Mouse (Mus musculus) intestine, embryonic 14.5 days (tissue): ENCODE measurements around the gene Prim2. TPM values are rescaled to one million over a fixed set of nuclear protein-coding genes. Genes with fewer than 3 reads are reported as not detected.

Experiments used
- ATAC-seq: fragments of 200-750 bp; cut with Nextera tagmentation; replicated peaks from 2 replicates; pipeline ENCODE4 v1.8.0; 2017; ENCODE audit warnings: low read depth, moderate number of reproducible peaks, moderate TSS enrichment, moderate library complexity; ENCODE audit not compliant: low FRiP score, low TSS enrichment
- DNase-seq: peaks from one replicate; pipeline ENCODE4 v3.0.0-alpha.2; 2018; ENCODE audit warnings: low spot score
- H3K27ac ChIP-seq: fragments of 300-500 bp; sonication (generic); 2 replicates; pipeline ENCODE4 v1.5.1; 2014; ENCODE audit warnings: low read depth, mild to moderate bottlenecking, control low read depth
- H3K27me3 ChIP-seq: fragments of 300-500 bp; sonication (generic); replicated peaks from 2 replicates; pipeline ENCODE4 v1.6.1; 2014; ENCODE audit warnings: low read length, control low read depth; ENCODE audit not compliant: control insufficient read depth, insufficient read depth
- H3K36me3 ChIP-seq: fragments of 300-500 bp; sonication (generic); 2 replicates; pipeline ENCODE4 v1.6.1; 2014; ENCODE audit warnings: low read length, control low read depth; ENCODE audit not compliant: control insufficient read depth, insufficient read depth
- H3K4me1 ChIP-seq: fragments of 300-500 bp; sonication (generic); replicated peaks from 2 replicates; pipeline ENCODE4 v1.6.1; 2014; ENCODE audit warnings: low read length, control low read depth, mixed read lengths; ENCODE audit not compliant: control insufficient read depth, insufficient read depth
- H3K4me2 ChIP-seq: fragments of 300-500 bp; sonication (generic); 2 replicates; pipeline ENCODE4 v1.6.1; 2014; ENCODE audit warnings: low read length
- H3K4me3 ChIP-seq: fragments of 300-500 bp; sonication (generic); 2 replicates; pipeline ENCODE4 v1.5.1; 2014; ENCODE audit warnings: low read depth, low read length, control low read depth, mixed read lengths
- H3K9ac ChIP-seq: fragments of 300-500 bp; sonication (generic); 2 replicates; pipeline ENCODE4 v1.6.1; 2014; ENCODE audit warnings: mild to moderate bottlenecking, low read length
- H3K9me3 ChIP-seq: fragments of 300-500 bp; sonication (generic); 2 replicates; pipeline ENCODE4 v1.6.1; 2016; ENCODE audit warnings: low read length, control low read depth; ENCODE audit not compliant: control insufficient read depth
- WGBS: fragments of 180-500 bp; shearing (Covaris S2); extraction: QIAGEN DNeasy Blood & Tissue Kit; methylation state at CpG from one replicate; pipeline ENCODE4 v1.1.7; 2014; 5-methylcytosine and 5-hydroxymethylcytosine counted together
- polyA plus RNA-seq: library from polyadenylated mRNA; unstranded; fragments of >200 nt; fragmentation: Nextera tagmentation; extraction: Ambion mirVana; gene quantifications from 2 replicates; pipeline ENCODE4 v1.2.1, GENCODE M21; 2014

Gene Prim2
- polyA plus RNA-seq, 1 experiment from 2014 or later: 35.2 TPM

- no peak for DNase-seq
- Histone ChIP-seq H3K9me3 (no peaks in the 10 kb centered on the region), H3K36me3 (no peaks in the 10 kb centered on the region), H3K27ac (no peak overlapping the region), H3K27me3 (no peaks in the 10 kb centered on the region), H3K4me1 (no peaks in the 10 kb centered on the region), H3K4me2 (no peak overlapping the region), H3K4me3 (no peak overlapping the region), H3K9ac (no peak overlapping the region)
- no peak for ATAC-seq
- 92% methylated on average over 6 of the region's 6 CpGs for WGBS
Observed at GRCm38 (mm10) chr1:33574459-33574858, 95.1 kb downstream of the Prim2 start.

DNA sequence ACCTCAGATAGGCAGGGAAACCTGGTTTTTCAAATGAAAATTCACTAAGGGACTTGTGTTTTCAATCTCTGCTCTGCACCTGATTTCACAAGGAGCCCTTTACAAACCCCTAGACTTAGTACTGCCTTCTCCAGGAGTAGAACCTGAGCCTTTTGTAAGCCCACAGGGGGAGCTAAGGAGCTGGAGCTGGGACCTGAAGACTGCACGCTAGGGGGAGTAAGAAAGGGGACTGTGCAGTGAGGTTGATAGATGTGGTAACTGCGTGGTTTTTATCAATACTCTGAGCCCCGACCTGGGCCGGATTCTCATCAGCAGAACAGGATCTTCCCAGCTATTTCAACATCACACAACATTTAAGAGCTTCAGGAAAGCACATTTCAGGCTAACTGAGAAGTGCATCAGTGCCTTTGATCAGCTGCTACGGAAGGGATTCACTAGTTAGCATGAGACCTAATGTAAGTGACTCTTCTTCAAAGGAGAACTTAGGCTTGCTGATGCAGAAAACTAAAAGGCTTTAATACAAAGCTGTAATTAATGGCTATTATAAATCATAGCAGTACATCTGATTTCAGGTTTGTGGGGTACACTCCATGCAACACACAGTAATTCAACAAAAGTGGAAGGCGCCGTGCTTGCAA is 103.7 kb downstream of the Prim2 start:
- no peak for DNase-seq
- H3K27ac ChIP-seq: no peak overlapping the region
- H3K27me3 ChIP-seq: no peaks in the 10 kb centered on the region
- H3K4me2 ChIP-seq: no peak overlapping the region
- no peak overlapping the region for H3K9ac ChIP-seq
- no peak for ATAC-seq
- no peak overlapping the region for H3K4me3 ChIP-seq
- H3K9me3 ChIP-seq: no peaks in the 10 kb centered on the region
- WGBS: 59% methylated on average over 7 of the region's 7 CpGs
- no peaks in the 10 kb centered on the region for H3K36me3 ChIP-seq
- H3K4me1 ChIP-seq: no peaks in the 10 kb centered on the region

GRCm38 (mm10) chr1:33564032-33564431 is 105.6 kb downstream of the Prim2 start:
- WGBS: 65% methylated on average over 6 of the region's 6 CpGs

GRCm38 (mm10) chr1:33563611-33564010 is 106.0 kb downstream of the Prim2 start:
- Histone ChIP-seq H3K9me3 (no peaks in the 10 kb centered on the region), H3K9ac (no peak overlapping the region), H3K27ac (no peak overlapping the region), H3K4me1 (no peaks in the 10 kb centered on the region), H3K4me3 (no peak overlapping the region), H3K36me3 (no peaks in the 10 kb centered on the region), H3K4me2 (no peak overlapping the region), H3K27me3 (no peaks in the 10 kb centered on the region)
- WGBS: 91% methylated on average over 3 of the region's 3 CpGs
- DNase-seq (no peak), ATAC-seq (no peak)

More at GRCm38 (mm10) chr1:33564032-33564431, 105.6 kb downstream of the Prim2 start:
- Histone ChIP-seq H3K36me3 (no peaks in the 10 kb centered on the region), H3K27me3 (no peaks in the 10 kb centered on the region), H3K4me2 (no peak overlapping the region), H3K9ac (no peak overlapping the region), H3K4me3 (no peak overlapping the region), H3K27ac (no peak overlapping the region), H3K9me3 (no peaks in the 10 kb centered on the region), H3K4me1 (no peaks in the 10 kb centered on the region)
- DNase-seq (no peak), ATAC-seq (no peak)

DNA sequence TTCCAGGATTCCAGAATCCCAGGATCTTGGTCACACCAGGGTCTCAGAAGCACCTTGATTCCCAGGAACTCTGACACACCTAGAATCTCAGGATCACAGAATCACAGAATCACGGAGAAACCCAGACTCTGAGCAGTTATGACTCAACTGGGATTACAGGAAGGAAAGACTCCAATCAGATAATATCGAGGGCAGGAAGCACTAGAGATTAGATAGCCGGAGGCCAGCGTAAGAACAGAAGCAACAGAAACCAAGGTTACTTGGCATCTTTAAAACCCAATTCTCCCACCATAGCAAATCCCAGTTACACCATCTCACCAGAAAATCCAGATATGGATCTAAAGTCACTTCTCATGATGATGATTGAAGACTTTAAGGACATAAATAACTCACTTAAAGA is 113.0 kb downstream of the Prim2 start:
- H3K4me1 ChIP-seq: no peaks in the 10 kb centered on the region
- 73% methylated on average over 4 of the region's 4 CpGs for WGBS
- ATAC-seq: no peak

DNA sequence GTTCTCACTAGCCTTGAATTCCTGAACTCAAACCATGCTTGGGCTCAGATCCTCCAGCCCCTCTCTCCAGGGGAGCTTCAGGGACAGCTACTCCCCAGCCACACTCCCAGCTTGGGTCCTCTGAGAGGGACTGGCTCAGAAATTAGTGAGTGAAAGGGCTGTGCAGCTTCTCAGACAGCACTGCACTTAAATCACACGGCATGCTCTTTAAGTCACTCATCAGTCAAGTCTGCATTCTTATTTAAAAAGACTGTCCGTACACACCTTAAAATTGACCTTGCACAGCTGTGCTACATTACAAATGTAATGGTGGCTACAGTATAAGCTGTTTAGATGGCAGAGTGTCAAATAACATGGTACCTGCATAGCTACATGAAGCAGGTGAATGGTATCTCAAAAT is 114.0 kb downstream of the Prim2 start:
- ATAC-seq (no peak), DNase-seq (no peak)
- no peak overlapping the region for H3K27ac ChIP-seq
- no peaks in the 10 kb centered on the region for H3K36me3 ChIP-seq
- no peak overlapping the region for H3K4me2 ChIP-seq
- 66% methylated on average over 2 of the region's 2 CpGs for WGBS
- no peak overlapping the region for H3K9ac ChIP-seq
- H3K4me1 ChIP-seq: no peaks in the 10 kb centered on the region
- H3K9me3 ChIP-seq: no peaks in the 10 kb centered on the region
- no peaks in the 10 kb centered on the region for H3K27me3 ChIP-seq
- H3K4me3 ChIP-seq: no peak overlapping the region

More for the DNA sequence above, 113.0 kb downstream of the Prim2 start:
- no peak for DNase-seq
- no peak overlapping the region for H3K4me3 ChIP-seq
- no peaks in the 10 kb centered on the region for H3K36me3 ChIP-seq
- H3K27ac ChIP-seq: no peak overlapping the region
- H3K4me2 ChIP-seq: no peak overlapping the region
- no peaks in the 10 kb centered on the region for H3K27me3 ChIP-seq
- no peak overlapping the region for H3K9ac ChIP-seq
- H3K9me3 ChIP-seq: no peaks in the 10 kb centered on the region

DNA sequence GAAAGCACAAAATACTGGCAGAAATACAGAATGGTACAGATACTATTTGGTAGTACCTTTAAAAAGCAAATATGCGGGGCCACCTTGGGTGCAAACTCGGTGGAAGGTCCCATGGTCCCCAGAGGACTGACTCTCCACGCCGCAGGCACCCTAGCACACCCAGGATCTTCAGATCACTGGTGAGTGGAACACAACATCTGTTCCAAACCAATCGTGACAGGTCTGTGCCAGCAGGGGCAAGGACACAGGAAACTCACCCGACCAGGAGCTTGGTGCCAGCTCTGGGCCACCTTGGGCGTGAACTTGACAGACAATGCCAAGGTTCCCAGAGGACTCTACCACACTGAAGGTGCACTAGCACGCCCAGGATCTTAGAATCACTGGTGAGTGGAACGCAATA is 118.2 kb downstream of the Prim2 start:
- Histone ChIP-seq H3K4me2 (no peak overlapping the region), H3K27ac (no peak overlapping the region), H3K36me3 (no peaks in the 10 kb centered on the region), H3K4me3 (no peak overlapping the region), H3K4me1 (no peaks in the 10 kb centered on the region), H3K27me3 (no peaks in the 10 kb centered on the region), H3K9ac (no peak overlapping the region), H3K9me3 (no peaks in the 10 kb centered on the region)
- no peak for DNase-seq
- WGBS: 92% methylated on average over 9 of the region's 9 CpGs
- ATAC-seq: no peak

GRCm38 (mm10) chr1:33541708-33542107 is 127.9 kb downstream of the Prim2 start:
- H3K36me3 ChIP-seq: no peaks in the 10 kb centered on the region
- H3K4me3 ChIP-seq: no peak overlapping the region
- H3K4me2 ChIP-seq: no peak overlapping the region
- H3K9me3 ChIP-seq: no peaks in the 10 kb centered on the region
- 91% methylated on average over 7 of the region's 7 CpGs for WGBS
- no peak for ATAC-seq
- no peaks in the 10 kb centered on the region for H3K4me1 ChIP-seq
- H3K9ac ChIP-seq: no peak overlapping the region
- DNase-seq: no peak
- no peaks in the 10 kb centered on the region for H3K27me3 ChIP-seq
- no peak overlapping the region for H3K27ac ChIP-seq

- Histone ChIP-seq H3K9me3 (0 out of 2 replicates have a peak, but pooled peaks cover 2% of the 10 kb centered on the region), H3K27me3 (no peaks in the 10 kb centered on the region), H3K4me2 (no peak overlapping the region), H3K4me3 (no peak overlapping the region), H3K9ac (no peak overlapping the region), H3K4me1 (no peaks in the 10 kb centered on the region), H3K27ac (no peak overlapping the region), H3K36me3 (no peaks in the 10 kb centered on the region)
- no peak for DNase-seq
- ATAC-seq: no peak
Observed at GRCm38 (mm10) chr1:33537948-33538347, 131.6 kb downstream of the Prim2 start.
